Mouse (Mus musculus) midbrain, embryonic 14.5 days (tissue): ENCODE data around the gene Spopl. TPM values are rescaled to one million over a fixed set of nuclear protein-coding genes. Genes with fewer than 3 reads are reported as not detected.

Experiments used
- ATAC-seq: fragments of 200-750 bp; cut with Nextera tagmentation; 2 replicates; pipeline ENCODE4 v1.8.0; 2017; ENCODE audit warnings: moderate number of reproducible peaks, moderate library complexity; ENCODE audit not compliant: low FRiP score, low TSS enrichment
- DNase-seq: peaks from one replicate; pipeline ENCODE4 v3.0.0-alpha.2; 2015
- H3K27ac ChIP-seq: fragments of 300-500 bp; sonication (generic); replicated peaks from 2 replicates; pipeline ENCODE4 v1.5.1; 2014; ENCODE audit warnings: mild to moderate bottlenecking, low read depth, low read length, moderate library complexity
- H3K27me3 ChIP-seq: fragments of 300-500 bp; sonication (generic); 2 replicates; pipeline ENCODE4 v1.6.1; 2014; ENCODE audit warnings: low read length, control low read depth, mixed read lengths; ENCODE audit not compliant: control insufficient read depth, insufficient read depth
- H3K36me3 ChIP-seq: fragments of 300-500 bp; sonication (generic); 2 replicates; pipeline ENCODE4 v1.6.1; 2014; ENCODE audit warnings: low read length, control low read depth; ENCODE audit not compliant: control insufficient read depth, insufficient read depth
- H3K4me1 ChIP-seq: fragments of 300-500 bp; sonication (generic); 2 replicates; pipeline ENCODE4 v1.6.1; 2014; ENCODE audit warnings: mild to moderate bottlenecking, antibody characterized with exemption, low read length, control low read depth; ENCODE audit not compliant: control insufficient read depth, insufficient read depth
- H3K4me2 ChIP-seq: fragments of 300-500 bp; sonication (generic); 2 replicates; pipeline ENCODE4 v1.6.1; 2014; ENCODE audit warnings: mild to moderate bottlenecking, low read length, moderate library complexity
- H3K4me3 ChIP-seq: fragments of 300-500 bp; sonication (generic); replicated peaks from 2 replicates; pipeline ENCODE4 v1.5.1; 2014; ENCODE audit warnings: low read depth, low read length
- H3K9ac ChIP-seq: fragments of 300-500 bp; sonication (generic); replicated peaks from 2 replicates; pipeline ENCODE4 v1.6.1; 2014; ENCODE audit warnings: mild to moderate bottlenecking, low read length, moderate library complexity
- H3K9me3 ChIP-seq: fragments of 300-500 bp; sonication (generic); 2 replicates; pipeline ENCODE4 v1.6.1; 2016; ENCODE audit warnings: low read length, control low read depth, mixed read lengths; ENCODE audit not compliant: control insufficient read depth
- polyA plus RNA-seq: library from polyadenylated mRNA; unstranded; fragments of >200 nt; fragmentation: Nextera tagmentation; extraction: Ambion mirVana; gene quantifications from 2 replicates; pipeline ENCODE4 v1.2.1, GENCODE M21; 2014

Spopl gene
- polyA plus RNA-seq, 1 experiment from 2014 or later = 9.2 TPM

- Histone ChIP-seq H3K27ac (no peak overlapping the region), H3K9ac (no peak overlapping the region), H3K4me2 (no peak overlapping the region), H3K9me3 (no peaks in the 10 kb centered on the region; the same call in 1 of the 2 replicates), H3K27me3 (no peaks in the 10 kb centered on the region), H3K36me3 (no peaks in the 10 kb centered on the region), H3K4me3 (no peak overlapping the region), H3K4me1 (no peaks in the 10 kb centered on the region)
- ATAC-seq (no peak), DNase-seq (no peak)
Measured at GRCm38 (mm10) chr2:23457452-23457851, 114.5 kb downstream of the Spopl start.
